Mouse (Mus musculus) neural tube, embryonic 12.5 days (tissue): ENCODE data around the gene Fbxw9. TPM values are rescaled to one million over a fixed set of nuclear protein-coding genes. Genes with fewer than 3 reads are reported as not detected.

Experiments
- ATAC-seq: fragments of 200-750 bp; cut with Nextera tagmentation; 2 replicates; pipeline ENCODE4 v1.8.0; 2017; ENCODE audit warnings: low read depth, mild to moderate bottlenecking, moderate TSS enrichment, moderate library complexity; ENCODE audit not compliant: low FRiP score
- H3K27ac ChIP-seq: fragments of 300-500 bp; sonication (generic); 2 replicates; pipeline ENCODE4 v1.5.1; 2016
- H3K27me3 ChIP-seq: fragments of 300-500 bp; sonication (generic); replicated peaks from 2 replicates; pipeline ENCODE4 v1.6.1; 2016; ENCODE audit warnings: mild to moderate bottlenecking
- H3K36me3 ChIP-seq: fragments of 300-500 bp; sonication (generic); 2 replicates; pipeline ENCODE4 v1.6.1; 2016; ENCODE audit warnings: mild to moderate bottlenecking
- H3K4me1 ChIP-seq: fragments of 300-500 bp; sonication (generic); 2 replicates; pipeline ENCODE4 v1.6.1; 2016
- H3K4me2 ChIP-seq: fragments of 300-500 bp; sonication (generic); replicated peaks from 2 replicates; pipeline ENCODE4 v1.6.1; 2016; ENCODE audit warnings: mild to moderate bottlenecking
- H3K4me3 ChIP-seq: fragments of 300-500 bp; sonication (generic); 2 replicates; pipeline ENCODE4 v1.5.1; 2016
- H3K9ac ChIP-seq: fragments of 300-500 bp; sonication (generic); 2 replicates; pipeline ENCODE4 v1.6.1; 2016; ENCODE audit warnings: mild to moderate bottlenecking
- H3K9me3 ChIP-seq: fragments of 300-500 bp; sonication (generic); 2 replicates; pipeline ENCODE4 v1.6.1; 2016; ENCODE audit warnings: mild to moderate bottlenecking
- WGBS: fragments of 180-500 bp; shearing (Covaris S2); methylation state at CpG from one replicate; pipeline ENCODE4 v1.1.7; 2016; 5-methylcytosine and 5-hydroxymethylcytosine counted together
- polyA plus RNA-seq: library from polyadenylated mRNA; unstranded; fragments of >200 nt; fragmentation: Nextera tagmentation; extraction: Ambion mirVana; gene quantifications from 2 replicates; pipeline ENCODE4 v1.2.1, GENCODE M21; 2016

The Fbxw9 gene
- polyA plus RNA-seq, 1 experiment from 2014 or later: 40.5 TPM

DNA sequence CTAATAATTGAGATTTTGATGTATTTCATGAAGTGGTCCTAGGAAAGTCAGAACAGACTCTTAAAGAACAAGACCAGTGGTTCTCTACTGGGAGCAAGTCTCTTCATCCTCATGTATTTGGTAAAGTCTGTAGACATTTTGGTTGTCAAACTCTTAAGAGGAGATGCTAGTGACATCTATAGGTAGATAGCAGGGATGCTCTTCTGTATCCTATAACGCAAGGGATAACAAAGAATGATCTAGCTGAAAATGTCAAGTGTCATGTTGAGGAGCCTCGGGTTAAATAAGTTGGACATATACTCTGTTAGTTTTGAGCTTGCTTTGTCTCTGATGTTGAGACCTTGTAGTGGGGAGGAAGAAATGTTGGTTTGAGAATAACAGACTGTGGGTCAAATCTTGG is 31.9 kb upstream of the Fbxw9 start:
- peak overlapping the region; percentile 98 for H3K4me2 ChIP-seq
- H3K27me3 ChIP-seq: no peaks in the 10 kb centered on the region
- no peaks in the 10 kb centered on the region for H3K9me3 ChIP-seq
- WGBS: 39% methylated on average over 2 of the region's 2 CpGs
- H3K27ac ChIP-seq: no peak overlapping the region
- peak overlapping the region; percentile 100 for H3K4me3 ChIP-seq
- no peak for ATAC-seq
- H3K4me1 ChIP-seq: peaks cover 38% of the 10 kb centered on the region
- H3K36me3 ChIP-seq: peaks cover 47% of the 10 kb centered on the region
- H3K9ac ChIP-seq: peak overlapping the region; percentile 99

DNA sequence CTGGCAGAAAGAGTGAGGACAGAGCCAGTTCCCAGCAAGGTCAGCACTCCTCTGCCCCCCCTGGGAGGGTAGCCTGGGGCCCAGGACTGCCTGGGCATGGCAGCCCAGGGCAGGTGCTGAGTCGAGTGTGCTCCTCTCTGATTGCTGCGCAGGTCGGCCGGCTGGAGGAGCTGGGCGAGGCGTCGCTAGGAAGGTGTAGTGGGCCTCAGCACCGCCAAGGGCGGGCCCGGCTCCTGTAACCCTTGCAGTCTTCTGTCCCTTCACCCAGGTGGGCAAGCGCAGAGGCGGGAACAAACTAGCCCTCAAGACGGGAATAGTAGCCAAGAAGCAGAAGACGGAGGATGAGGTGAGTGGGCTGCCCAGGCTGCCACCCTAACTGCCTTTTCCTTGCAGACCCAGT is 30.6 kb upstream of the Fbxw9 start:
- H3K4me3 ChIP-seq: no peak overlapping the region
- H3K27ac ChIP-seq: no peak overlapping the region
- ATAC-seq: no peak
- peaks cover 46% of the 10 kb centered on the region for H3K36me3 ChIP-seq
- no peaks in the 10 kb centered on the region for H3K27me3 ChIP-seq
- H3K4me1 ChIP-seq: peaks cover 31% of the 10 kb centered on the region
- 0 out of 2 replicates have a peak overlapping the region, but pooled peaks have one; percentile 3 for H3K9ac ChIP-seq
- H3K9me3 ChIP-seq: no peaks in the 10 kb centered on the region
- H3K4me2 ChIP-seq: peak overlapping the region; percentile 98; the same call in 1 of the 2 replicates
- 89% methylated on average over 14 of the region's 14 CpGs for WGBS

DNA sequence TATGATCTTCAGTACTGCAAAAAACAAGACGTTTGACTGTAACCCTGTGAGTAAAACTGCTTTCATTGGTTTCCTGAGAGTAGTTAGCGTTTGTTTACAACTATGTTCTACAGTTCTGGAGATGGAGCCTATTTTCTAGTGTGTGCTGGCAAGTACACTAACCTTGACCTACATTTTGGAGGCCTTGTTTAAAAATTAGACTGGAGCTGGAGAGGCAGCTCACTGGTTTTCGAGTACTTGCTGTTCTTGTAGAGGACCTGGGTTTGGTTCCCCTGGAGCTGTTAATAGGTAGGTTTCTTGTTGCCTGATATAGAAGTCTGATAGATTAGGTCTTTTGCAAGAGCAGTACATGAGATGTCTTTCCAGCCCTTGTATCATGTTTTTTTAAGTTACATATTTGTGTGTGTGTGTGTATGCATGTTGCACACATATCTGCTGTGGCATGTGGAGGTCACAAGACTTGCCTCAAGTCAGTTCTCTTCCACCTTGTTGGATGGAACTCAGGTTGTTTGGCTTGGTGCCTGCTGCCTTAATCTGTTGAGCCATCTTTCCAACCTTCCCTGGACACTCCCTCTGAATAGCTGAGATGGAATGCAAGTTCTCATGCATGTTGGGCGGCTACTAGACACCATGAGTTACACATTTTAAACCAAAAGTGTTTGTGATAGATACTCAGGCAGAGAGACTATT is 27.1 kb upstream of the Fbxw9 start:
- H3K4me1 ChIP-seq: peaks cover 30% of the 10 kb centered on the region
- no peak overlapping the region for H3K4me2 ChIP-seq
- 88% methylated on average over 4 of the region's 4 CpGs for WGBS
- no peak overlapping the region for H3K27ac ChIP-seq
- ATAC-seq: no peak
- no peak overlapping the region for H3K4me3 ChIP-seq
- H3K27me3 ChIP-seq: no peaks in the 10 kb centered on the region
- no peak overlapping the region for H3K9ac ChIP-seq
- H3K9me3 ChIP-seq: no peaks in the 10 kb centered on the region
- H3K36me3 ChIP-seq: peaks cover 46% of the 10 kb centered on the region

DNA sequence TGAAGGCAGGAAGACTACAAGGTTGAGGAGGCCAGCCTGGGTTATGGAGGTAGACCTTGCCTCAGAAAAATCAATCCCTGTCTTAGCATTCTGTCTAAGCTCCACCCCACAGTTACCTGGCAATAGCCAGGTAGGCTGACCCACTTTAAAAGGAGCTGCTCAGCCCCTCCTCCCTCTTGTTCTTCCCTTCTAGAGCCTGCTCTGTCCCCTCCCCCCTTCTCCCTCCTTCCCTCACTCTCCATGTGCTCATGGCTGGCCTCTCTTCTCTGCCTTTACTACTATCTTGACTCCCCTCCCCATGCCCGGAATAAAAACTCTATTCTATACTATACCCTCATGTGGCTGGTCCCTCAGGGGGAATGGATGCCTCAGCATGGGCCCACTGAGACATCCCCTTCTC is 26.0 kb upstream of the Fbxw9 start:
- H3K36me3 ChIP-seq: peaks cover 46% of the 10 kb centered on the region
- H3K27ac ChIP-seq: no peak overlapping the region
- WGBS: 60% methylated on average over 1 of the region's 1 CpGs
- no peaks in the 10 kb centered on the region for H3K27me3 ChIP-seq
- no peak overlapping the region for H3K4me2 ChIP-seq
- peaks cover 30% of the 10 kb centered on the region for H3K4me1 ChIP-seq
- no peak overlapping the region for H3K4me3 ChIP-seq
- ATAC-seq: no peak
- no peaks in the 10 kb centered on the region for H3K9me3 ChIP-seq
- H3K9ac ChIP-seq: no peak overlapping the region

DNA sequence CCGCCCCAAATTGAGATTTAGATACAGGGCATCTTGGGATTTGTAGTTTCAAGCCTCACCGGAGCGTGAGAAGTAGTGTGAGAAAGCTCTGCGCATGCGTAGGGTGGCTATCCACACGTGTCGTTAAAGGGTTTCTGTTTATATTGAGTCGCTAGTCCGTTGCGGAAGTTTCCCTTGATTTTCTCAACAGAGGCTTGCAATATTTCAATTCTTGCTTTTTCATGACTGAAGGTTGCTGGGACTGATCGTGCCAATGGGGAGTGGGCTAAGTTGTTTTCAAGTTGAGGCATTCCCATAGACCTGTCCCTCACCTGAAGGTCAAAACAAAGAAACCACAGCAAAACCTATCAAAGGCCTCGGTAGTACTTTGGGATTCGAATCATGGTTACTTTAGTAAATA is 25.1 kb upstream of the Fbxw9 start:
- Histone ChIP-seq H3K27ac (no peak overlapping the region), H3K4me2 (peak overlapping the region; percentile 84), H3K27me3 (no peaks in the 10 kb centered on the region), H3K36me3 (peaks cover 39% of the 10 kb centered on the region), H3K4me1 (peaks cover 30% of the 10 kb centered on the region), H3K4me3 (peak overlapping the region; percentile 89; the same call in 1 of the 2 replicates), H3K9me3 (no peaks in the 10 kb centered on the region), H3K9ac (no peak overlapping the region)
- 5% methylated on average over 13 of the region's 13 CpGs for WGBS
- no peak for ATAC-seq

DNA sequence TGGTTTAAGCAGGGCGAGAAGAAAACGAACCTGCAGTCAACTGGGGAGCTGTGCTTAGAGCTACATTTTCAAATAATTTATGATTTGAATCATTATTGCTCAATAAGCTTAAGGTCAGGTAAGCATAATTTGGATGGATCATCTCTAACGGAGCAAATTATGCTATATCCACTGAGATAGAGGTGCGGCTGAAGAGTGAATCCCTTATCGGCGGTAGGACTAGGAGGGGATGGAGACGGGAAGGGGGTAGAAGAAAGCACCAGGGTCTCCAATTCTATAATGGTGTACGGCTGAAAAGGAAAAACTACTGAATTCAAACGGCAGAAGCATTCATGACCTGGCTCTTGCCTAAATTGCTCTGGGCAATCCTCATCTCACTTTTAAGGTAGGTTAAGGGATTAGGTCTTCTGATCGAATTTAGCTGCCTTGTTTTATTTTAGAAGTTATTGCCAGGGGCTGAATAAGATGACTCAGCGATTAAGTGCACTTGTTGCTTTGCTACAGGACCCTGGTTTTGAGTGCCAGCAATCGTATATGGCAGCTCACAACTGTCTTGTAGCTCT is 24.6 kb upstream of the Fbxw9 start:
- H3K27ac ChIP-seq: no peak overlapping the region
- peak overlapping the region; percentile 89 for H3K4me3 ChIP-seq
- H3K4me2 ChIP-seq: peak overlapping the region; percentile 84
- no peaks in the 10 kb centered on the region for H3K9me3 ChIP-seq
- H3K9ac ChIP-seq: peak overlapping the region; percentile 69; the same call in 1 of the 2 replicates
- 8% methylated on average over 12 of the region's 12 CpGs for WGBS
- peaks cover 37% of the 10 kb centered on the region for H3K36me3 ChIP-seq
- H3K27me3 ChIP-seq: no peaks in the 10 kb centered on the region
- no peak for ATAC-seq
- peaks cover 30% of the 10 kb centered on the region for H3K4me1 ChIP-seq

DNA sequence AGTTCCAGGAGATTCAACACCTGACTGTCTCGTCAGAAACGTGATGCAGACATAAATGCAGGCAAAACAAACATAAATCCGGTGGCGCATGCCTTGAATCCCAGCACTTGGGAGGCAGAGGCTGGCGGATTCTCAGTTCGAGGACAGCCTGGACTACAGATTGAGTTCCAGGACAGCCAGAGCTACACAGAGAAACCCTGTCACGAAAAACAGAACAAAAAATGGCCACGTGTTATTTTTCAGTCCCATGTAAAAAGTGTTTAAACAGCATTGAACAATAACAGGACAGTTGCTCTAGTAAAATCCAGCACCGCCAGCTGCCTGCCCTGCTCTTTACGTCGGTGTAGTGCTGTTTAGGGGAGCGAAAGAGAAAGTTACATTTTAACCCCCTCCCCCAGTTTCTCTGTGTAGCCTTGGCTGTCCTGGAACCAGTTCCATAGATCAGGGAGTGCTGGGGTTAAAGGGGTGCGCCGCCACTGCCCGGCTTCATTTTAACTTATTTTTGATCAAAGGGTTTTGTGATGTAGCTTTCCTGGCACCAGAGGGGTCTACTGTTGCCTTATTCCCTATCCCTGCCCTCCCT is 24.0 kb upstream of the Fbxw9 start:
- H3K4me2 ChIP-seq: peak overlapping the region; percentile 84
- no peaks in the 10 kb centered on the region for H3K9me3 ChIP-seq
- WGBS: 2% methylated on average over 15 of the region's 15 CpGs
- H3K27me3 ChIP-seq: no peaks in the 10 kb centered on the region
- H3K36me3 ChIP-seq: peaks cover 38% of the 10 kb centered on the region
- peak overlapping the region; percentile 69 for H3K9ac ChIP-seq
- peaks cover 30% of the 10 kb centered on the region for H3K4me1 ChIP-seq
- peak overlapping the region; percentile 89 for H3K4me3 ChIP-seq
- no peak overlapping the region for H3K27ac ChIP-seq
- ATAC-seq: no peak; the same call in 1 of the 2 replicates

DNA sequence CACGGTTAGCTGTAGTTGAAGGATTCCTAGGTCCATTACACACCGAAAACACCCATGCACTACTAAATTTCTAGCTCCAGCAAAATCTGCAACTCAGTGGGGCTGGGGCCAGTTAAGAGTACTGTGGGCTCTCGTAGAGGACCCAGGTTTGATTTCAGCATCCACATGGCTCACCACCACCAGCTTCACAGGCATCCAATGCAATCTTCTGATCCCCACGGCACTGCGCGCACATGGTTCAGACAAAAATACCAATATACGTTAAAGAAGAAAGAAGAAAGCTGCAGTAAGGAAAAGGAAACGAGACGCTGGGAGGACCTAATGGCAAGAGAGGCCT is 23.5 kb upstream of the Fbxw9 start:
- Histone ChIP-seq H3K4me1 (peaks cover 30% of the 10 kb centered on the region), H3K9ac (peak overlapping the region; percentile 69), H3K4me2 (peak overlapping the region; percentile 84), H3K4me3 (peak overlapping the region; percentile 89), H3K27ac (no peak overlapping the region), H3K36me3 (peaks cover 39% of the 10 kb centered on the region), H3K9me3 (no peaks in the 10 kb centered on the region), H3K27me3 (no peaks in the 10 kb centered on the region)
- 0% methylated on average over 9 of the region's 9 CpGs for WGBS
- ATAC-seq: peak; percentile 23

DNA sequence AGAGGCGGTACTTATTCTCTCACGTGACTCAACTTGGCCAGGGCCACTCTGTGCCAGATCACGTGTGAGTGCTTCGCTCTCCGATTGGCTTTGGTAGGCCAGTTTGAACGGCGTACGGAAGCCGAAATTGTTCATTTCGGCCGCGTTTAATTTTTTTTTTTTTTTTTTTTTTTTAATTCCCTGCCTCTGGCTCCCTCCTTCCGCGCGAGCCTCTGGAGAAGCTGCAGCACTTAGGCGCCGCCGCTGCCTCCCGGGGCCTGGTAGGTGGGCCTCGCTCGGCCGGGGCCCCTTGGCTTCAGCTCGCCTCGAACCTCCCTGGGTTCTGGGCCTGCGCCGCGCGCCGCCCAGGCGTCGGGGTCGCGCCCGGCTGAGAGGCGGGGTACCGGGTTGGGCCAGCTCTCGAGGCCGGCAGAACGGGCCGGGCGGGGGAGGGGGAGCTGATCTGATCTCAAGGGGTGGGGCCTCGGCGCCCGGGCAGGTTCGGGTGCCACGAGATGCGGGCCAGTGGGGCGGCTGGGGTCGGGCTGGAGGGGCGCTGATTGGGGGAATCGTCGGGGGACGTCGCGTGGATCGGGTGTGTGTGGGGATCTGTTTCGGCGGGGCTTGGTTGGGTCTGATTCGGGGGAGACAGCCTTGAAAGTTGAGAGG is 23.0 kb upstream of the Fbxw9 start, which contains the start of gene Tnpo2:
Gene Tnpo2, plus strand, starts transcription at position 198 of the 648 bp plus-strand sequence.
- peak; percentile 92 for ATAC-seq
- under 1% methylated on average over 59 of the region's 59 CpGs for WGBS
- peak within 1 kb of the TSS; percentile 95 for H3K9ac ChIP-seq

DNA sequence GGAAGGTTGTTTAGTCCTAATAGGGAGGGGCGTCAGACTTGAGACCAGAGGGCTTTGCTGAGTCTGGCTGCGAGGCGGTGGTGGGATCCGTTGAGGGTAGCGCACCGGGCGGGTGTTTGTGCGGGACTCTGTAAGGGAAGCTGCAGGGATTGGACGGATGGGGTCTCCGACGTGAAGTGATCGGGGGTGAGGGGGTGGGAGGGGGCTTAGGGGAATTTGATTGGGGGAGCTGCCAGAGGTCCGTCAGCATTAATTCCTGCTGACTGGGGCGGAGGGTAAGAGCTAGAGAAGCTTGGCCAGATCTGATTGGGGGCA is 22.5 kb upstream of the Fbxw9 start:
- Histone ChIP-seq H3K9me3 (no peaks in the 10 kb centered on the region), H3K4me3 (peak overlapping the region; percentile 89), H3K27me3 (no peaks in the 10 kb centered on the region), H3K9ac (peak overlapping the region; percentile 95), H3K27ac (peak overlapping the region; percentile 98), H3K4me2 (peak overlapping the region; percentile 99), H3K4me1 (peaks cover 30% of the 10 kb centered on the region), H3K36me3 (peaks cover 39% of the 10 kb centered on the region)
- peak; percentile 75 for ATAC-seq
- whole genome bisulfite sequencing: under 1% methylated on average over 14 of the region's 14 CpGs

More for the DNA sequence above, 23.0 kb upstream of the Fbxw9 start, which contains the start of gene Tnpo2:
- H3K4me3 ChIP-seq: peak within 1 kb of the TSS; percentile 89
- no peaks in the 10 kb centered on the region for H3K9me3 ChIP-seq
- no peaks in the 10 kb centered on the region for H3K27me3 ChIP-seq
- peaks cover 30% of the 10 kb centered on the region for H3K4me1 ChIP-seq
- H3K4me2 ChIP-seq: peak within 1 kb of the TSS; percentile 99
- H3K36me3 ChIP-seq: peaks cover 39% of the 10 kb centered on the region
- H3K27ac ChIP-seq: peak within 1 kb of the TSS; percentile 98

DNA sequence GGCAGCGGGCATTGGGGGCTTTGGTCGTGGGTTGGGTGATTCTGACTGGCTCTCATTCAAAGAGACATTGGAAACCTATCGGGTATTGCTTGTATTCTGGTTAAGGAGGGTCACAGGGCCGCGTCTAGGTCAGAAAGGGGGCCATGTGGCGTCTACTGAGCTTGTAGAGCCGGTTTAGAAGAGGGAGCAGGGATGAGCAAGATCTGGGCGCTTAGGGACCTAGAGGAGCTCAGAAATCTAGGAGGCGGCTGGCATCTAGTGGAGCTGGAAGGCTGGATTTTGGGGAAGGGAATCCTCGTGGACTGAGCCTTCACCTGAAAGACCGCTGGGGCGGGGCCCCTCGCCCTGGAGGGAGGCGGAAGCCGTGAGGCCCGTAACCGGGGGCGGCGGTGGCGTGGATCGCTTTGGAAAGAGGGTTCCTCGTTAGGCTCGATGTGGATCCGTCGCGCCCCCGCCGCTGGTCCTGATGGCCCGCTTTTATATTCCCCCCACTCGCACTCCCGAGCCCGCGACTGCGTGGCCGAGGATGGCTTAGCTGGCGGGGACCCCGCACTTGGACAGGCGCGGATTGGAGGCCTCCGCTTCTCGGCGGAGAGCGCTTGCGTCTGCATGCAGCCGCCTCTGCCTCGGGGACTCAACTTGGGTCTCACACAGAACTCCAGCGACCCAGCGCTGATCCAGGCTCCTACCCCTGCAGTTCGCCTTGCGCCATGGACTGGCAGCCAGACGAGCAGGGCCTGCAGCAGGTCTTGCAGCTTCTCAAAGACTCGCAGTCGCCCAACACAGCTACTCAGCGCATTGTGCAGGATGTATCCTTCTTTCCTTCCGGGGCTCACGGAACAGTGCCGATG is 21.9 kb upstream of the Fbxw9 start:
- under 1% methylated on average over 57 of the region's 57 CpGs for WGBS

More for the DNA sequence above, 21.9 kb upstream of the Fbxw9 start:
- H3K27ac ChIP-seq: peak overlapping the region; percentile 98
- H3K4me2 ChIP-seq: peak overlapping the region; percentile 99
- H3K4me1 ChIP-seq: peaks cover 30% of the 10 kb centered on the region
- no peaks in the 10 kb centered on the region for H3K27me3 ChIP-seq
- H3K9me3 ChIP-seq: no peaks in the 10 kb centered on the region
- H3K9ac ChIP-seq: peak overlapping the region; percentile 95
- peaks cover 35% of the 10 kb centered on the region for H3K36me3 ChIP-seq
- peak overlapping the region; percentile 89 for H3K4me3 ChIP-seq
- ATAC-seq: no peak
